Mouse (Mus musculus) lung, embryonic 15.5 days (tissue): ENCODE data around the gene Cnn1. TPM values are rescaled to one million over a fixed set of nuclear protein-coding genes. Genes with fewer than 3 reads are reported as not detected.

Source experiments
- ATAC-seq: fragments of 200-750 bp; cut with Nextera tagmentation; 2 replicates; pipeline ENCODE4 v1.8.0; 2017; ENCODE audit warnings: moderate number of reproducible peaks, borderline replicate concordance; ENCODE audit not compliant: low FRiP score, low TSS enrichment; ENCODE audit errors: extremely low read depth
- H3K27ac ChIP-seq: fragments of 300-500 bp; sonication (generic); 2 replicates; pipeline ENCODE4 v1.5.1; 2015; ENCODE audit warnings: moderate library complexity, mild to moderate bottlenecking, inconsistent platforms
- H3K27me3 ChIP-seq: fragments of 300-500 bp; sonication (generic); 2 replicates; pipeline ENCODE4 v1.6.1; 2015; ENCODE audit warnings: inconsistent platforms
- H3K36me3 ChIP-seq: fragments of 300-500 bp; sonication (generic); 2 replicates; pipeline ENCODE4 v1.6.1; 2015; ENCODE audit warnings: inconsistent platforms
- H3K4me1 ChIP-seq: fragments of 300-500 bp; sonication (generic); 2 replicates; pipeline ENCODE4 v1.6.1; 2015; ENCODE audit warnings: inconsistent platforms
- H3K4me2 ChIP-seq: fragments of 300-500 bp; sonication (generic); 2 replicates; pipeline ENCODE4 v1.6.1; 2015; ENCODE audit warnings: inconsistent platforms, mild to moderate bottlenecking, moderate library complexity
- H3K4me3 ChIP-seq: fragments of 300-500 bp; sonication (generic); 2 replicates; pipeline ENCODE4 v1.5.1; 2015; ENCODE audit warnings: mild to moderate bottlenecking, inconsistent platforms
- H3K9ac ChIP-seq: fragments of 300-500 bp; sonication (generic); 2 replicates; pipeline ENCODE4 v1.6.1; 2015; ENCODE audit warnings: inconsistent platforms
- H3K9me3 ChIP-seq: fragments of 300-500 bp; sonication (generic); 2 replicates; pipeline ENCODE4 v1.6.1; 2016; ENCODE audit warnings: inconsistent platforms
- WGBS: fragments of 180-500 bp; shearing (Covaris S2); methylation state at CpG from one replicate; pipeline ENCODE4 v1.1.7; 2015; 5-methylcytosine and 5-hydroxymethylcytosine counted together
- polyA plus RNA-seq: library from polyadenylated mRNA; unstranded; fragments of >200 nt; fragmentation: Nextera tagmentation; extraction: Ambion mirVana; gene quantifications from 2 replicates; pipeline ENCODE4 v1.2.1, GENCODE M21; 2015

Gene Cnn1
- polyA plus RNA-seq, 1 experiment from 2014 or later = 60.9 TPM

DNA sequence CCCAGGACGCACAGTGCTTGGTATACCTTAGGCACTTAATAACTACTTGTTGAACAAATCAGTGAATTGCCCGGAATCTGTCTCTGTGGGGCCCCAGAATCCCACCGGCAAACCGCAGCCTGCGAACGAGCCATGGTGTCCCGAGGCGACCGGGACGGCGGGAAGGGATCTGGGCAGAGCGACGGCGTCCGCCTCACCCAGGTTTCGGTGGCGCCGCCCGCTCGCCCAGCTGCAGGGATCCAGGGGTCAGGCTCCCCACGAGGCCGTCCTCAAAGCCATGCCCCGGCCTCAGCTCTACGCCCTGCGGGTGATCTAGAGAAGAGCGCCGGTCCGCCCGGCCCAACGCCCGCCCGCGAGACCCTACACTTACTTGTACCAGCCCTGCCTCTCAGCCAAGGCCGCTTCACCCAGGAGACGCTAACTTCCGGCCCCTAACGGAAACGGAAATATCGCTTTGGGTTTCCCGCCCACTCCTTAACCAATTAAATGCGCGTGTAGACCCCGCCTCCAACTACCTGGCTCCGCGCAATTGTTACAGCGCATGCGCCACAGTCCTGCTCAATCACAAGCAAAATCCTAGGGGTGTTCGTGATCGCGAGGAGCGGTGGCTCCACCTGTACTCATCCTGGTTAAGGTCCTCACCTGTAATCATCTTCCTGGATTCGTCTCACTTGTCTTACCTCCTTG, 17.9 kb downstream of the Cnn1 start, which contains the start of gene Elof1:
TSS of gene Elof1 (minus strand) at position 433 of the 687 bp plus-strand sequence.
- H3K4me1 ChIP-seq = peaks cover 15% of the 10 kb centered on the region
- ATAC-seq = peak; percentile 94
- H3K27me3 ChIP-seq = no peaks in the 10 kb centered on the region
- H3K4me2 ChIP-seq = peak within 1 kb of the TSS; percentile 85
- WGBS = under 1% methylated on average over 52 of the region's 52 CpGs
- peaks cover 17% of the 10 kb centered on the region for H3K36me3 ChIP-seq
- H3K27ac ChIP-seq = peak within 1 kb of the TSS; percentile 54
- H3K4me3 ChIP-seq = peak within 1 kb of the TSS; percentile 76
- peak within 1 kb of the TSS; percentile 70 for H3K9ac ChIP-seq
- no peaks in the 10 kb centered on the region for H3K9me3 ChIP-seq

DNA sequence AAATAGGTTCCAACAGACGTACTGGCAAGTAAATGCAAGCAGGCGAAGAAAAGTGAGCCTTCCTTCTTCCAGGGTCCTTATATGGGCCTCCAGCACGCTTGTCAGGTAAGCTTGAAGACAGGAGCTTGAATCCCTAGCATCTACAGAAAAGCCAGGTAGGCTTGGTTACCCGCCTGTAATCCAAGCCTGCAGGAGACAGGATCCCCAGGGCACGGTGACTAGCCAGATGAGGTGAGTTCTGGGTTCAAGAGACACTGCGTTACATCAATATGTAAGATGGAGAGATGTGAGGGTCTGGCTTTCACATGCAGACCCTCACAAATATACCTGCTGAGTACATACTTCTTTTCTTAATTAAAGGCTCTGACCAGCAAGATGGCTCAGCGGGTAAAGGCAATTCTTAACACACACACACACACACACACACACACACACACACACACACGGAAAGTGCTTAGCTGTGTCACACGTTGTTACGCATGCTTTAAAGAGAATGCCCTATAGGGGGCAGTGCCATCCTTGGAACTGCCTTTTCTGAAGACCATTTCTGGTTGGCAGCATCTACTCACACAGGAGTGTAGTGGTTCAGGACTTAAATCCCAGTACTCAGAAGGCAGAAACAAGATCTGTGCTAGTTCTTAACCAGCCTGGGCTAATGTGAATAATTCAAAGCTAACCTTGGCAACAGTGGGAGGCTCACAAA, 18.9 kb downstream of the Cnn1 start:
- H3K4me2 ChIP-seq = peak overlapping the region; percentile 85
- peak overlapping the region; percentile 76 for H3K4me3 ChIP-seq
- peak overlapping the region; percentile 46; the same call in 1 of the 2 replicates for H3K27ac ChIP-seq
- peaks cover 15% of the 10 kb centered on the region for H3K4me1 ChIP-seq
- no peak for ATAC-seq
- 42% methylated on average over 10 of the region's 10 CpGs for WGBS
- H3K9ac ChIP-seq = peak overlapping the region; percentile 53; the same call in 1 of the 2 replicates
- no peaks in the 10 kb centered on the region for H3K9me3 ChIP-seq
- no peaks in the 10 kb centered on the region for H3K27me3 ChIP-seq
- H3K36me3 ChIP-seq = peaks cover 7% of the 10 kb centered on the region

DNA sequence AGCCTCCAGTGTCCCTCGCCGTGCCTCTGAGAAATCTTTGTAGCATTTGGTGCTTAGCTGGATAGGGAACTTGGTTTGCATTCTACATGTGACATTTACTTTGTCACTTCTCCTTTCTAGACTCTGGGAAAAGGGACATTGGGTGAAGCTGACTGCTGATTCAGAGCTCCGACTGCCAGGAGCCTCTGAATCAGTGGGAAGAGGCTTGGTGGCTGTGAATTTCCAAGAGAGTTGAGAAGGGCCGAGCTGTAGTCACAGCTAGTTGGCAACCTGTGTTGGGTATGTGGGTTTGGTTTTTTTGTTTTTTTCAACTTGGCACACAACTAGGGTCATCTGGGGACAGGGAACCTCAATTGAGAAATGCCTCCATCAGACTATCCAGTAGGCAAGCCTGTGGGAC, 20.5 kb downstream of the Cnn1 start:
- H3K27ac ChIP-seq = no peak overlapping the region
- H3K4me3 ChIP-seq = no peak overlapping the region
- H3K4me1 ChIP-seq = peaks cover 15% of the 10 kb centered on the region
- no peak for ATAC-seq
- H3K4me2 ChIP-seq = no peak overlapping the region
- H3K36me3 ChIP-seq = no peaks in the 10 kb centered on the region
- 84% methylated on average over 4 of the region's 4 CpGs for WGBS
- no peaks in the 10 kb centered on the region for H3K9me3 ChIP-seq
- no peaks in the 10 kb centered on the region for H3K27me3 ChIP-seq
- no peak overlapping the region for H3K9ac ChIP-seq

DNA sequence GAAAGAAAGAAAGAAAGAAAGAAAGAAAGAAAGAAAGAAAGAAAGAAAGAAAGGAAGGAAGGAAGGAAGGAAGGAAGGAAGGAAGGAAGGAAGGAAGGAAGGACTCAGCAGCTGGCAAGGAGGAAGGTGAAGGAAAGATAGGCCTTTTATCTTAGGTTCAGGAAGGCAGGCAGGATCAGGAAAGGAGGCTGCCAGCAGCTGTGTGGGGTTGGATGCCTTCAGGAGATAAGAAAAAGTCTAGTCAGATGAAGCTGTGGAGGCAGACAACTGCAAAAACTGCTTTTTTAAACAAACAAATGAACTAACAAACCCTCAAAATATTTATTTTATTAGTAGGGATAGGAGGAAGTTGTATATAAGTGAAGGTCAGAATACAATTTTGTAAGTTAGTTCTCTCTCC, 22.5 kb downstream of the Cnn1 start:
- no peaks in the 10 kb centered on the region for H3K36me3 ChIP-seq
- H3K4me2 ChIP-seq = no peak overlapping the region
- H3K27me3 ChIP-seq = no peaks in the 10 kb centered on the region
- no peak overlapping the region for H3K27ac ChIP-seq
- no peak overlapping the region for H3K9ac ChIP-seq
- H3K4me3 ChIP-seq = no peak overlapping the region
- peaks cover 6% of the 10 kb centered on the region; the same call in 1 of the 2 replicates for H3K4me1 ChIP-seq
- no peak for ATAC-seq
- H3K9me3 ChIP-seq = no peaks in the 10 kb centered on the region

DNA sequence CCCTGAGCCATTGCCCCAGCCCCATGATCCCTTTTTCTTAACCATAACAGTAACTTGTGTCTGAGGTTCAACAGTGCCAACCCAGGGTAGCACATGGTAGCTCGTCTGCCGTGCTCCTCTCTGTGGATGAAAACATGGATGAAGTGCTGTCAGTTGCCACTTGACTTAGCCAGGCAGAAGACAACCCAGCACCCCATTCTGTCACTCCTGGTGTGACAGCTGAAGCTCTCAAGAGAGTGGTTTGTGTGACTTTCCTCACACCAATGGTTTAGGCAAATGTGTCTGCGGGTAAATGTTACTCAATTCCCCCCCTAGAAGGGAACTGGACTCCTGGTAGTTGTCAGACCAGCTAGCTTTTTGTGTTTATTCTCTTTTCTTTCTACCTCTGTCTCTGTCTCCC, 23.0 kb downstream of the Cnn1 start:
- H3K9ac ChIP-seq = no peak overlapping the region
- H3K4me1 ChIP-seq = peaks cover 6% of the 10 kb centered on the region; the same call in 1 of the 2 replicates
- no peaks in the 10 kb centered on the region for H3K27me3 ChIP-seq
- no peaks in the 10 kb centered on the region for H3K9me3 ChIP-seq
- no peak overlapping the region for H3K27ac ChIP-seq
- H3K4me3 ChIP-seq = no peak overlapping the region
- no peak overlapping the region for H3K4me2 ChIP-seq
- H3K36me3 ChIP-seq = no peaks in the 10 kb centered on the region
- WGBS = 50% methylated on average over 3 of the region's 3 CpGs
- ATAC-seq = no peak

- ATAC-seq = no peak
- no peaks in the 10 kb centered on the region for H3K4me1 ChIP-seq
- no peak overlapping the region for H3K9ac ChIP-seq
- H3K4me2 ChIP-seq = no peak overlapping the region
- no peaks in the 10 kb centered on the region for H3K36me3 ChIP-seq
- 77% methylated on average over 7 of the region's 7 CpGs for WGBS
- no peaks in the 10 kb centered on the region for H3K27me3 ChIP-seq
- H3K9me3 ChIP-seq = no peaks in the 10 kb centered on the region
- no peak overlapping the region for H3K27ac ChIP-seq
- H3K4me3 ChIP-seq = no peak overlapping the region
Measured at GRCm38 (mm10) chr9:22123069-22123609, 24.1 kb downstream of the Cnn1 start.

DNA sequence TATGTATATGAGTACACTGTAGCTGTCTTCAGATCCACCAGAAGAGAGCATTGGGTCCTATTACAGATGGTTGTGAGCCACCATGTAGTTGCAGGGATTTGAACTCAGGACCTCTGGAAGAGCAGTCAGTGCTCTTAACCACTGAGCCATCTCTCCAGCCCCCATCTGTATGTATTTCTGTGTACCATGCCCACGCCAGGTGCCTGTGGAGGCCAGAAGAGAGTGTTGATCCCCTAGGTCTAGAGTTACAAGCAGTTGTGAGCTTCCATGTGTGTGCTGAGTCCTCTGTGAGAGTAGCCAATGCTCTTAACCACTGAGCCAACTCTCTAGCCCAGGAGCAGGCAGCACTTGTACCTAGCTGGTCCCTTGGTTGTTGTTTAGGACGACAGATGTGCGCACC, 25.2 kb downstream of the Cnn1 start:
- Histone ChIP-seq H3K9ac (no peak overlapping the region), H3K4me2 (no peak overlapping the region), H3K27ac (no peak overlapping the region), H3K27me3 (no peaks in the 10 kb centered on the region), H3K9me3 (no peaks in the 10 kb centered on the region), H3K4me3 (no peak overlapping the region), H3K36me3 (no peaks in the 10 kb centered on the region), H3K4me1 (no peaks in the 10 kb centered on the region)
- ATAC-seq = no peak
- 80% methylated on average over 3 of the region's 3 CpGs for WGBS

- Histone ChIP-seq H3K4me1 (no peaks in the 10 kb centered on the region), H3K4me2 (no peak overlapping the region), H3K4me3 (no peak overlapping the region), H3K27ac (no peak overlapping the region), H3K9ac (no peak overlapping the region), H3K36me3 (no peaks in the 10 kb centered on the region), H3K9me3 (no peaks in the 10 kb centered on the region), H3K27me3 (no peaks in the 10 kb centered on the region)
- ATAC-seq = no peak
- 84% methylated on average over 15 of the region's 15 CpGs for WGBS
Measured at GRCm38 (mm10) chr9:22125246-22126027, 26.4 kb downstream of the Cnn1 start.

- H3K4me2 ChIP-seq = peak overlapping the region; percentile 85
- peaks cover 15% of the 10 kb centered on the region for H3K4me1 ChIP-seq
- 2% methylated on average over 35 of the region's 35 CpGs for whole genome bisulfite sequencing
- H3K36me3 ChIP-seq = no peaks in the 10 kb centered on the region
- no peak overlapping the region for H3K27ac ChIP-seq
- peak; percentile 67; the same call in 1 of the 2 replicates for ATAC-seq
- peak overlapping the region; percentile 37 for H3K4me3 ChIP-seq
- peak overlapping the region; percentile 39 for H3K9ac ChIP-seq
- H3K27me3 ChIP-seq = no peaks in the 10 kb centered on the region
- H3K9me3 ChIP-seq = no peaks in the 10 kb centered on the region
Measured at GRCm38 (mm10) chr9:22131226-22131981, 32.4 kb downstream of the Cnn1 start.

GRCm38 (mm10) chr9:22132220-22132619, 33.2 kb downstream of the Cnn1 start:
- Histone ChIP-seq H3K36me3 (no peaks in the 10 kb centered on the region), H3K9me3 (no peaks in the 10 kb centered on the region), H3K4me2 (peak overlapping the region; percentile 85), H3K27ac (no peak overlapping the region), H3K27me3 (no peaks in the 10 kb centered on the region), H3K4me1 (peaks cover 15% of the 10 kb centered on the region), H3K9ac (no peak overlapping the region), H3K4me3 (peak overlapping the region; percentile 37)
- WGBS = 25% methylated on average over 11 of the region's 11 CpGs
- ATAC-seq = no peak

DNA sequence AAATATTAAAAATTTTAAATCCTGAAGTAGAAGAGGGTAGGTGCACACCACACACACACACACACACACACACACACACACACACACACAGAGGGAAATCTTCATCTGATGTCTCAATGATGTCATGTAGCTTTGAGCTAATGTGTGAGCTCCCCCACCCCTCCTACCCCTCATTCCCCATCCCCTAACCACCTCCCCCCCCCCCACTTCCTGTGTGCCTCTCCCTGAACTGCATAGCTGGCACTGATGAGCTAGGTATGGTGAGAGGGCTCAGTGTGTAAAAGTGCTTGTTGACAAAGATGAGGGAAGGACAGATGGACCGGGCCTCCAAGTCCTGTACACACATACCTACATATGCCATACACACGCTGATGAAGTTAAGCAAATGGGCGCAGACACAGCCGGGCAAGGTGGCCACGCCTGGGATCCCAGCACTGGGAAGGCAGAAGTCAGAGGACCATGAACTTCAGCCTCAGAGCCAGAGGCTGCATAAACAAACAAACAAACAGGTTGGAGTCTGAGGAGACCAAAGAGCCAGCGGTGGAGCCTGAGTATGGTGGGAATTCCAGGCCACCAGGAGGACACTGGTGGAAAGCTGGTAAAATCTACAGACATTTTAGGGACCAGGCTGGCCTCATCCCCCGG, 35.4 kb downstream of the Cnn1 start:
- Histone ChIP-seq H3K9ac (no peak overlapping the region), H3K4me2 (no peak overlapping the region), H3K9me3 (no peaks in the 10 kb centered on the region), H3K27me3 (no peaks in the 10 kb centered on the region), H3K36me3 (no peaks in the 10 kb centered on the region), H3K27ac (no peak overlapping the region), H3K4me3 (no peak overlapping the region), H3K4me1 (peaks cover 15% of the 10 kb centered on the region)
- no peak for ATAC-seq
- 67% methylated on average over 7 of the region's 7 CpGs for WGBS
